Mouse (Mus musculus) intestine, postnatal 0 days (tissue): ENCODE measurements around the gene Pml. TPM values are rescaled to one million over a fixed set of nuclear protein-coding genes. Genes with fewer than 3 reads are reported as not detected.
A peak's percentile ranks its signal among the peaks of the same experiment; 100 is the strongest.

Experiments used
- ATAC-seq: fragments of 200-750 bp; cut with Nextera tagmentation; 2 replicates; pipeline ENCODE4 v1.8.0; 2017; ENCODE audit warnings: mild to moderate bottlenecking, moderate TSS enrichment, moderate library complexity
- H3K27ac ChIP-seq: fragments of 300-500 bp; sonication (generic); 2 replicates; pipeline ENCODE4 v1.5.1; 2014; ENCODE audit warnings: mild to moderate bottlenecking, low read depth, low read length, moderate library complexity
- H3K27me3 ChIP-seq: fragments of 300-500 bp; sonication (generic); replicated peaks from 2 replicates; pipeline ENCODE4 v1.6.1; 2014; ENCODE audit warnings: low read length, mixed read lengths; ENCODE audit not compliant: control insufficient read depth, insufficient read depth
- H3K36me3 ChIP-seq: fragments of 300-500 bp; sonication (generic); 2 replicates; pipeline ENCODE4 v1.6.1; 2014; ENCODE audit warnings: mild to moderate bottlenecking, moderate library complexity; ENCODE audit not compliant: control insufficient read depth, insufficient read depth
- H3K4me1 ChIP-seq: fragments of 300-500 bp; sonication (generic); replicated peaks from 2 replicates; pipeline ENCODE4 v1.6.1; 2014; ENCODE audit warnings: antibody characterized with exemption, low read length, mixed read lengths; ENCODE audit not compliant: control insufficient read depth, insufficient read depth
- H3K4me2 ChIP-seq: fragments of 300-500 bp; sonication (generic); replicated peaks from 2 replicates; pipeline ENCODE4 v1.6.1; 2014; ENCODE audit warnings: low read depth, mild to moderate bottlenecking, moderate library complexity
- H3K4me3 ChIP-seq: fragments of 300-500 bp; sonication (generic); 2 replicates; pipeline ENCODE4 v1.5.1; 2014; ENCODE audit warnings: low read depth, low read length
- H3K9ac ChIP-seq: fragments of 300-500 bp; sonication (generic); 2 replicates; pipeline ENCODE4 v1.6.1; 2014; ENCODE audit warnings: mild to moderate bottlenecking, low read depth, low read length
- H3K9me3 ChIP-seq: fragments of 300-500 bp; sonication (generic); 2 replicates; pipeline ENCODE4 v1.6.1; 2016; ENCODE audit warnings: mixed run types; ENCODE audit not compliant: control insufficient read depth
- CTCF ChIP-seq: sonication (generic); IDR thresholded peaks from 2 replicates; pipeline ENCODE4 v1.5.1; 2016; ENCODE audit warnings: low read depth, mild to moderate bottlenecking, control low read depth, antibody characterized with exemption, moderate library complexity
- WGBS: fragments of 180-500 bp; shearing (Covaris S2); extraction: QIAGEN DNeasy Blood & Tissue Kit; methylation state at CpG from one replicate; pipeline ENCODE4 v1.1.7; 2014; 5-methylcytosine and 5-hydroxymethylcytosine counted together
- polyA plus RNA-seq: library from polyadenylated mRNA; unstranded; fragments of >200 nt; fragmentation: Nextera tagmentation; extraction: Ambion mirVana; gene quantifications from 2 replicates; pipeline ENCODE4 v1.2.1, GENCODE M21; 2015

The Pml gene
- polyA plus RNA-seq, 1 experiment from 2014 or later = 5.3 TPM

GRCm38 (mm10) chr9:58220218-58220903, 29.2 kb downstream of the Pml start:
- Histone ChIP-seq H3K4me1 (no peaks in the 10 kb centered on the region), H3K4me3 (no peak overlapping the region), H3K9ac (no peak overlapping the region), H3K9me3 (no peaks in the 10 kb centered on the region), H3K4me2 (no peak overlapping the region), H3K36me3 (peaks cover 44% of the 10 kb centered on the region), H3K27me3 (no peaks in the 10 kb centered on the region), H3K27ac (no peak overlapping the region)
- TF ChIP-seq CTCF = peak; percentile 78
- 70% methylated on average over 24 of the region's 24 CpGs for WGBS
- no peak for ATAC-seq

GRCm38 (mm10) chr9:58218539-58218938, 31.0 kb downstream of the Pml start:
- H3K9me3 ChIP-seq = no peaks in the 10 kb centered on the region
- H3K9ac ChIP-seq = no peak overlapping the region
- H3K4me2 ChIP-seq = no peak overlapping the region
- no peak for TF ChIP-seq CTCF
- H3K27ac ChIP-seq = no peak overlapping the region
- no peak for ATAC-seq
- no peak overlapping the region for H3K4me3 ChIP-seq
- 87% methylated on average over 3 of the region's 3 CpGs for whole genome bisulfite sequencing
- H3K27me3 ChIP-seq = no peaks in the 10 kb centered on the region
- H3K4me1 ChIP-seq = no peaks in the 10 kb centered on the region
- peaks cover 30% of the 10 kb centered on the region for H3K36me3 ChIP-seq

GRCm38 (mm10) chr9:58216402-58216801, 33.2 kb downstream of the Pml start:
- TF ChIP-seq CTCF = peak; percentile 78
- WGBS = 59% methylated on average over 6 of the region's 6 CpGs
- Histone ChIP-seq H3K4me3 (no peak overlapping the region), H3K4me2 (no peak overlapping the region), H3K9me3 (no peaks in the 10 kb centered on the region), H3K36me3 (peaks cover 16% of the 10 kb centered on the region; the same call in 1 of the 2 replicates), H3K27me3 (no peaks in the 10 kb centered on the region), H3K4me1 (no peaks in the 10 kb centered on the region), H3K27ac (no peak overlapping the region), H3K9ac (no peak overlapping the region)
- no peak for ATAC-seq

- Histone ChIP-seq H3K4me1 (0 out of 2 replicates have a peak, but pooled peaks cover 2% of the 10 kb centered on the region), H3K9ac (no peak overlapping the region), H3K4me3 (no peak overlapping the region), H3K27me3 (no peaks in the 10 kb centered on the region), H3K9me3 (no peaks in the 10 kb centered on the region), H3K4me2 (no peak overlapping the region), H3K27ac (no peak overlapping the region), H3K36me3 (peaks cover 7% of the 10 kb centered on the region; the same call in 1 of the 2 replicates)
- no peak for ATAC-seq
- TF ChIP-seq CTCF = no peak
- 46% methylated on average over 8 of the region's 8 CpGs for WGBS
Measured at GRCm38 (mm10) chr9:58214519-58215180, 34.9 kb downstream of the Pml start.

GRCm38 (mm10) chr9:58213865-58214264, 35.7 kb downstream of the Pml start:
- H3K9me3 ChIP-seq = no peaks in the 10 kb centered on the region
- ATAC-seq = no peak
- H3K36me3 ChIP-seq = no peaks in the 10 kb centered on the region
- TF ChIP-seq CTCF = no peak
- H3K4me3 ChIP-seq = no peak overlapping the region
- no peaks in the 10 kb centered on the region for H3K27me3 ChIP-seq
- H3K4me2 ChIP-seq = no peak overlapping the region
- H3K27ac ChIP-seq = no peak overlapping the region
- H3K4me1 ChIP-seq = 0 out of 2 replicates have a peak, but pooled peaks cover 2% of the 10 kb centered on the region
- no peak overlapping the region for H3K9ac ChIP-seq
- WGBS = 7% methylated on average over 5 of the region's 5 CpGs

GRCm38 (mm10) chr9:58213377-58213776, 36.2 kb downstream of the Pml start:
- Histone ChIP-seq H3K9ac (no peak overlapping the region), H3K4me3 (no peak overlapping the region), H3K27ac (no peak overlapping the region), H3K27me3 (no peaks in the 10 kb centered on the region), H3K4me2 (no peak overlapping the region), H3K36me3 (no peaks in the 10 kb centered on the region), H3K9me3 (no peaks in the 10 kb centered on the region), H3K4me1 (0 out of 2 replicates have a peak, but pooled peaks cover 2% of the 10 kb centered on the region)
- ATAC-seq = no peak
- no peak for TF ChIP-seq CTCF
- 46% methylated on average over 5 of the region's 5 CpGs for WGBS
